19 mouse cellular contexts compared by ENCODE assay signal in genomic region chr1:23418941-23419340, GRCm38 (mm10). TPM values are rescaled to one million over a fixed set of nuclear protein-coding genes. Genes with fewer than 3 reads are reported as not detected.
DNase-seq lines count a peak whose midpoint lies in the region; ATAC-seq and TF ChIP-seq lines count a peak whose summit lies in the region.
"Had no signal": no experiment of that assay in that cellular context is flagged by ENCODE, and none has a peak within 500 bp of the region (broad histone marks: within the 10 kb centered on the region; RNA-seq: fewer than 3 reads in every experiment).

No protein-coding gene starts in this region.

- H3K4me2 ChIP-seq in liver, embryonic 15.5 days = no peak overlapping the region
- H3K4me2 ChIP-seq in liver, embryonic 12.5 days = no peak overlapping the region
- no peak overlapping the region for H3K4me2 ChIP-seq in hindbrain, postnatal 0 days (ENCODE audit: low read depth, low read length)
- H3K4me2 ChIP-seq: embryonic facial prominence, embryonic 12.5 days; forebrain, embryonic 15.5 days; heart, embryonic 13.5 days; hindbrain, embryonic 13.5 days; intestine, embryonic 15.5 days had no signal

- H3K4me3 ChIP-seq in liver, embryonic 15.5 days (replicated peaks) = no peak overlapping the region
- H3K4me3 ChIP-seq in liver, embryonic 12.5 days = no peak overlapping the region
- H3K4me3 ChIP-seq in hindbrain, postnatal 0 days (ENCODE audit: low read length) = no peak overlapping the region
- no peak overlapping the region for H3K4me3 ChIP-seq in gastrocnemius, adult 2 months
- H3K4me3 ChIP-seq: embryonic facial prominence, embryonic 12.5 days; forebrain, embryonic 15.5 days; heart, embryonic 13.5 days; hindbrain, embryonic 13.5 days; intestine, embryonic 15.5 days had no signal

- no peak for ATAC-seq in liver, embryonic 15.5 days (ENCODE audit: insufficient read depth)
- no peak for ATAC-seq in liver, embryonic 12.5 days
- ATAC-seq in common myeloid progenitor, adult 5-6 weeks (replicated peaks; ENCODE audit: low read depth, poor library complexity, severe bottlenecking) = peak; percentile 96
- ATAC-seq in megakaryocyte progenitor cell, adult 5-6 weeks (replicated peaks; ENCODE audit: poor library complexity) = peak; percentile 93
- ATAC-seq in hindbrain, postnatal 0 days = no peak
- ATAC-seq: forebrain, embryonic 15.5 days; intestine, embryonic 15.5 days had no signal

- no peak for TF ChIP-seq CTCF in hindbrain, postnatal 0 days (IDR thresholded peaks at IDR 0.05; ENCODE audit: low read depth)
- no peak for TF ChIP-seq CTCF in gastrocnemius, adult 2 months (IDR thresholded peaks at IDR 0.05)

- intact Hi-C loops in gastrocnemius, adult 2 months (cut with DNase I) = no loop called here

- no peak for DNase-seq in hindbrain, postnatal 0 days (ENCODE audit: low spot score)
- DNase-seq in gastrocnemius, adult 2 months = no peak
- no peak for DNase-seq in gastrocnemius, postnatal 25 days
- DNase-seq: adrenal gland, adult 2 months; adrenal gland, postnatal 25 days; cerebellum, adult 2 months; cerebellum, postnatal 14 days; gastrocnemius, postnatal 10 days; heart, postnatal 4 days had no signal

- no peaks in the 10 kb centered on the region for H3K9me3 ChIP-seq in liver, embryonic 15.5 days (replicated peaks)
- no peaks in the 10 kb centered on the region for H3K9me3 ChIP-seq in liver, embryonic 12.5 days (replicated peaks)
- H3K9me3 ChIP-seq in hindbrain, postnatal 0 days (ENCODE audit: low read length) = no peaks in the 10 kb centered on the region
- H3K9me3 ChIP-seq: embryonic facial prominence, embryonic 12.5 days; forebrain, embryonic 15.5 days; G1E; heart, embryonic 13.5 days; hindbrain, embryonic 13.5 days; intestine, embryonic 15.5 days had no signal

- H3K27me3 ChIP-seq in liver, embryonic 15.5 days = no peaks in the 10 kb centered on the region
- no peaks in the 10 kb centered on the region for H3K27me3 ChIP-seq in liver, embryonic 12.5 days (replicated peaks)
- no peaks in the 10 kb centered on the region for H3K27me3 ChIP-seq in hindbrain, postnatal 0 days (ENCODE audit: insufficient read depth, low read length)
- H3K27me3 ChIP-seq: embryonic facial prominence, embryonic 12.5 days; forebrain, embryonic 15.5 days; heart, embryonic 13.5 days; hindbrain, embryonic 13.5 days; intestine, embryonic 15.5 days had no signal

- peak overlapping the region; percentile 42; the same call in 1 of the 2 replicates for H3K27ac ChIP-seq in liver, embryonic 15.5 days (replicated peaks)
- H3K27ac ChIP-seq in liver, embryonic 12.5 days = no peak overlapping the region
- no peak overlapping the region for H3K27ac ChIP-seq in hindbrain, postnatal 0 days
- H3K27ac ChIP-seq in gastrocnemius, adult 2 months = no peak overlapping the region
- H3K27ac ChIP-seq: embryonic facial prominence, embryonic 12.5 days; forebrain, embryonic 15.5 days; heart, embryonic 13.5 days; hindbrain, embryonic 13.5 days; intestine, embryonic 15.5 days had no signal

- WGBS in liver, embryonic 15.5 days (ENCODE audit: insufficient replicate concordance) = 79% methylated on average over 1 of the region's 1 CpGs
- 65% methylated on average over 1 of the region's 1 CpGs for WGBS in liver, embryonic 12.5 days (ENCODE audit: insufficient replicate concordance)
- 93% methylated on average over 1 of the region's 1 CpGs for WGBS in hindbrain, postnatal 0 days

- H3K36me3 ChIP-seq in liver, embryonic 15.5 days (replicated peaks) = no peaks in the 10 kb centered on the region
- no peaks in the 10 kb centered on the region for H3K36me3 ChIP-seq in liver, embryonic 12.5 days
- H3K36me3 ChIP-seq in hindbrain, postnatal 0 days (ENCODE audit: insufficient read depth, low read length) = no peaks in the 10 kb centered on the region
- H3K36me3 ChIP-seq: embryonic facial prominence, embryonic 12.5 days; forebrain, embryonic 15.5 days; G1E; heart, embryonic 13.5 days; hindbrain, embryonic 13.5 days; intestine, embryonic 15.5 days had no signal

- no peak overlapping the region for H3K9ac ChIP-seq in liver, embryonic 15.5 days
- no peak overlapping the region for H3K9ac ChIP-seq in liver, embryonic 12.5 days
- H3K9ac ChIP-seq in hindbrain, postnatal 0 days (replicated peaks; ENCODE audit: low read length) = no peak overlapping the region
- H3K9ac ChIP-seq: embryonic facial prominence, embryonic 12.5 days; forebrain, embryonic 15.5 days; heart, embryonic 13.5 days; hindbrain, embryonic 13.5 days; intestine, embryonic 15.5 days had no signal

- H3K4me1 ChIP-seq in liver, embryonic 15.5 days (replicated peaks) = peaks cover 27% of the 10 kb centered on the region
- H3K4me1 ChIP-seq in liver, embryonic 12.5 days = peaks cover 43% of the 10 kb centered on the region
- H3K4me1 ChIP-seq in hindbrain, postnatal 0 days (ENCODE audit: insufficient read depth, low read length) = no peaks in the 10 kb centered on the region
- H3K4me1 ChIP-seq: embryonic facial prominence, embryonic 12.5 days; forebrain, embryonic 15.5 days; heart, embryonic 13.5 days; hindbrain, embryonic 13.5 days; intestine, embryonic 15.5 days had no signal

RNA-seq across cellular contexts. Expression of gene Ogfrl1, which starts 21.4 kb away (rescaled TPM):
- polyA plus RNA-seq in liver, embryonic 15.5 days (2015; fragmentation: Nextera tagmentation; extraction: Ambion mirVana) = 11.9 and 14.8 TPM in 2 replicates
- polyA plus RNA-seq in liver, embryonic 12.5 days (2016; fragmentation: Nextera tagmentation; extraction: Ambion mirVana) = 21.3 and 24.0 TPM in 2 replicates
- total RNA-seq in common myeloid progenitor, adult 5-6 weeks (2017) = 55.1 and 61.4 TPM in 2 replicates
- total RNA-seq in megakaryocyte progenitor cell, adult 5-6 weeks (2015) = 117 and 127 TPM in 2 replicates
- 61.2 and 74.4 TPM in 2 replicates for total RNA-seq in megakaryocyte progenitor cell, adult 5-6 weeks (2017)
- total RNA-seq in hindbrain, postnatal 0 days (2014; rRNA removed) = 17.7 and 20.1 TPM in 2 replicates
- 15.7 and 18.0 TPM in 2 replicates for polyA plus RNA-seq in hindbrain, postnatal 0 days (2015; fragmentation: Nextera tagmentation; extraction: Ambion mirVana)
- 1 to 10 TPM; 5.9 to 7.2 TPM for total RNA-seq in gastrocnemius, adult 2 months (2021)
- 1 to 10 TPM; 4.1 to 4.6 TPM for total RNA-seq in gastrocnemius, postnatal 25 days (2021)

Comparison
In these comparisons a context has a peak if more than half of its experiments do, and no peak if none do; other contexts are left out.
1. ATAC-seq: peak in common myeloid progenitor, adult 5-6 weeks (single experiment) and megakaryocyte progenitor cell, adult 5-6 weeks (single experiment); none in liver, embryonic 15.5 days (single experiment), liver, embryonic 12.5 days (single experiment) and hindbrain, postnatal 0 days (single experiment).